Mouse (Mus musculus) ES-E14 (cell line): ENCODE results near the gene Cdk5rap3.

Source experiments
- CHD2 ChIP-seq: IDR thresholded peaks from 2 replicates; pipeline ENCODE4 v1.6.1; 2014; ENCODE audit warnings: mild to moderate bottlenecking, low read depth, low read length, inconsistent platforms
- HCFC1 ChIP-seq: IDR thresholded peaks from 2 replicates; pipeline ENCODE4 v1.6.1; 2012; ENCODE audit warnings: low read length, inconsistent platforms, borderline replicate concordance; ENCODE audit not compliant: insufficient read depth
- MAFK ChIP-seq: IDR thresholded peaks from 2 replicates; pipeline ENCODE4 v1.6.1; 2014; ENCODE audit warnings: mild to moderate bottlenecking, low read depth, low read length, inconsistent platforms; ENCODE audit not compliant: insufficient read depth
- ZC3H11A ChIP-seq: IDR thresholded peaks from 2 replicates; pipeline ENCODE4 v1.6.1; 2012; ENCODE audit warnings: low read depth, mild to moderate bottlenecking, inconsistent platforms, low read length, borderline replicate concordance
- ZNF384 ChIP-seq: IDR thresholded peaks from 2 replicates; pipeline ENCODE4 v1.6.1; 2012; ENCODE audit warnings: low read depth, low read length, inconsistent platforms

DNA sequence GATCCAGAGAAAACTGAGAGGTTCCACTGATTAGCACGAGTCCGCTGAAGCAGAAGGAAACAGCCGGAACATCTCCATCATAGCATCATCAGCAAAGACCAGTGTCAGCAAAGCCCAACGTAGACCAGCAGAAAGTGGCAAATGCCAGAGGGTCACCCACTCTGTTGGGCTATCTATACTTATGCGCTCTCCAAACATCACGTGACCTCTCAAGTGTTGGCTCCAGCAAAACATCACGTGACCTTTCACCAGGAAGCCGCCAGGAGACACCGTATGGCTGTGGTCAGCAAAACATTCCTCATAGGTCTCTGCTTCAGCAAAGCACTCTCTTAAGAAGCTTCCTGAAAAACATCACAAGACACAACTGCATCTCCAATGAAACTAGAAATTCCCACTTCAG, 36.0 kb downstream of the Cdk5rap3 start:
- no peak for TF ChIP-seq ZC3H11A
- TF ChIP-seq CHD2 = no peak
- no peak for TF ChIP-seq ZNF384
- no peak for TF ChIP-seq HCFC1
- no peak for TF ChIP-seq MAFK
